In the genomic region with DNA sequence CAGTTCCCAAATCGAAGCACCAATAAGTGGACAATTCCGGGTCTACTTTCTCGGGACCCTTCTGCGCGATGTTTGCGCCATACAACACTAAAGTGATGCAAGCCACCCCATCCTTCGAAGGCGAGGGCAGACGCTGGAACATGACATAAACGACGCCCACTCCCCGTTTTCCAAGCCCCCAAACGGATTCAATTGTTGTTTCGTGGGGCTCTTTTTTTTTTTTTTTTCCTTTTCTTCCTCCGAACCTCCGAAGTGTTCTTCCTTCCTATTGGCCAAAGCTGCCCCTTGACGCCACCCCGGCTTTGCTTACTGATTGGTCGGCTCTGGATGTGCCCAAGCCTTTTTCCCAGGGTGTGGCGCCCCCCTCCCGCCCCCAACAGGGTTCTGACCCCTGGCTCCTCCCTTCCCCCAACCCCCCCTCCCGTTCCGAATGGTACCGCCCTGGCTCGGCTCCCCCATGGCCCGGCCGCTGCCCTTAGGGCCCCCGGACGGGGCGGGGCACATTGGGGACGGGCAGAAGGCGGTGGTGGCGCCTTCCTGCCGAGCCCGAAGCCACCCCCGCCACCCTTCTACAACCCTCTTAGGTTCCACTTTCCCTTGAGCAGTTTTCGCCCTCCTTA, we compare ENCODE assay signal across 8 mouse cellular contexts. TPM values are rescaled to one million over a fixed set of nuclear protein-coding genes. Genes with fewer than 3 reads are reported as not detected.
DNase-seq lines count a peak whose midpoint lies in the region; ATAC-seq and TF ChIP-seq lines count a peak whose summit lies in the region.

No protein-coding gene starts in this region.

- no peaks in the 10 kb centered on the region for H3K9me3 ChIP-seq in forebrain, embryonic 13.5 days (replicated peaks)
- H3K9me3 ChIP-seq in lung, embryonic 14.5 days (ENCODE audit: low read depth, low read length), result no peaks in the 10 kb centered on the region

- H3K4me2 ChIP-seq in forebrain, embryonic 13.5 days, result peak overlapping the region; percentile 59
- peak overlapping the region; percentile 66 for H3K4me2 ChIP-seq in lung, embryonic 14.5 days

- H3K36me3 ChIP-seq in forebrain, embryonic 13.5 days (ENCODE audit: poor library complexity, severe bottlenecking), result peaks cover 9% of the 10 kb centered on the region; the same call in 1 of the 2 replicates
- 0 out of 2 replicates have a peak, but pooled peaks cover 17% of the 10 kb centered on the region for H3K36me3 ChIP-seq in lung, embryonic 14.5 days (ENCODE audit: insufficient read depth)

- WGBS in forebrain, embryonic 13.5 days, result 14% methylated on average over 23 of the region's 37 CpGs
- 7% methylated on average over 29 of the region's 37 CpGs for WGBS in lung, embryonic 14.5 days
- 20% methylated on average over 22 of the region's 37 CpGs for WGBS in olfactory bulb, adult 2 months

- H3K4me3 ChIP-seq in forebrain, embryonic 13.5 days, result peak overlapping the region; percentile 47
- peak overlapping the region; percentile 57 for H3K4me3 ChIP-seq in layer of hippocampus, adult 2 months
- H3K4me3 ChIP-seq in lung, embryonic 14.5 days (ENCODE audit: low read depth, low read length), result peak overlapping the region; percentile 42
- peak overlapping the region; percentile 87 for H3K4me3 ChIP-seq in olfactory bulb, adult 2 months (ENCODE audit: insufficient read depth, low read depth, low read length)

- no peak for TF ChIP-seq CTCF in layer of hippocampus, adult 2 months (conservative IDR thresholded peaks at IDR 0.05)
- no peak for TF ChIP-seq CTCF in lung, embryonic 14.5 days (IDR thresholded peaks at IDR 0.05; ENCODE audit: low read depth)
- TF ChIP-seq CTCF in olfactory bulb, adult 2 months (IDR thresholded peaks at IDR 0.05; ENCODE audit: insufficient read depth, low read depth, low read length), result no peak

- H3K9ac ChIP-seq in forebrain, embryonic 13.5 days, result peak overlapping the region; percentile 67
- H3K9ac ChIP-seq in lung, embryonic 14.5 days, result peak overlapping the region; percentile 53

- H3K4me1 ChIP-seq in forebrain, embryonic 13.5 days, result no peaks in the 10 kb centered on the region
- no peaks in the 10 kb centered on the region for H3K4me1 ChIP-seq in lung, embryonic 14.5 days (ENCODE audit: insufficient read depth)
- no peaks in the 10 kb centered on the region for H3K4me1 ChIP-seq in olfactory bulb, adult 2 months (ENCODE audit: control insufficient read depth, insufficient read depth, low read length)

- TF ChIP-seq POLR2A in olfactory bulb, adult 2 months (IDR thresholded peaks at IDR 0.05; ENCODE audit: insufficient read depth, low read depth, low read length), result no peak; the same call in 1 of the 2 replicates

- H3K27ac ChIP-seq in forebrain, embryonic 13.5 days, result peak overlapping the region; percentile 87
- peak overlapping the region; percentile 89 for H3K27ac ChIP-seq in layer of hippocampus, adult 2 months
- peak overlapping the region; percentile 91 for H3K27ac ChIP-seq in lung, embryonic 14.5 days (ENCODE audit: low read depth)
- H3K27ac ChIP-seq in olfactory bulb, adult 2 months (ENCODE audit: insufficient read depth, low read depth, low read length), result peak overlapping the region; percentile 89

- peak; percentile 91 for ATAC-seq in forebrain, embryonic 13.5 days
- ATAC-seq in lung, embryonic 14.5 days (ENCODE audit: insufficient read depth), result peak; percentile 89

- peak; percentile 86 for DNase-seq in ES-CJ7 (ENCODE audit: low read depth, low spot score)
- peak; percentile 78 for DNase-seq in c-Kit-negative CD71-positive TER-119-positive erythroid progenitor cells, embryonic 14.5 days (ENCODE audit: low read depth, low spot score)
- DNase-seq in heart, postnatal 4 days, result peak; percentile 83
- DNase-seq in layer of hippocampus, adult 2 months (ENCODE audit: low spot score in 2 of 2), result peak; percentile 70 to 73
- DNase-seq in lung, embryonic 14.5 days, result peak; percentile 88
- DNase-seq in thymus, postnatal 14 days, result peak; percentile 87

- no peaks in the 10 kb centered on the region for H3K27me3 ChIP-seq in forebrain, embryonic 13.5 days
- no peaks in the 10 kb centered on the region for H3K27me3 ChIP-seq in lung, embryonic 14.5 days (ENCODE audit: insufficient read depth, low read length)

RNA-seq across cellular contexts. Expression of gene Utp14a, which starts 27.8 kb away (rescaled TPM):
- polyA plus RNA-seq in forebrain, embryonic 13.5 days (2015; fragmentation: Nextera tagmentation; extraction: Ambion mirVana), result 23.6 and 27.2 TPM in 2 replicates
- 10 to 100 TPM; 14.4 to 20.6 TPM for total RNA-seq in heart, postnatal 4 days (2021)
- total RNA-seq in layer of hippocampus, adult 2 months (2021), result 10 to 100 TPM; 16.6 to 20.1 TPM
- 21.5 and 23.7 TPM in 2 replicates for polyA plus RNA-seq in lung, embryonic 14.5 days (2014; fragmentation: Nextera tagmentation; extraction: Ambion mirVana)
- not detected in 2 replicates for polyA plus RNA-seq in olfactory bulb, adult 2 months (2012; ENCODE audit: insufficient read depth, insufficient read length, low replicate concordance, missing spikeins)

RNA-seq across cellular contexts. Expression of gene Bcorl1, which starts 56.7 kb away (rescaled TPM):
- polyA plus RNA-seq in forebrain, embryonic 13.5 days (2015; fragmentation: Nextera tagmentation; extraction: Ambion mirVana), result 6.5 and 6.6 TPM in 2 replicates
- total RNA-seq in heart, postnatal 4 days (2021), result 10 to 100 TPM; 10.2 to 11.4 TPM
- total RNA-seq in layer of hippocampus, adult 2 months (2021), result 10 to 100 TPM; 15.0 to 21.0 TPM
- polyA plus RNA-seq in lung, embryonic 14.5 days (2014; fragmentation: Nextera tagmentation; extraction: Ambion mirVana), result 6.2 and 7.3 TPM in 2 replicates
- not detected in 2 replicates for polyA plus RNA-seq in olfactory bulb, adult 2 months (2012; ENCODE audit: insufficient read depth, insufficient read length, low replicate concordance, missing spikeins)

Comparison
In these comparisons a context has a peak if more than half of its experiments do, and no peak if none do; other contexts are left out.
1. Peak in every context shown above with its lines: DNase-seq, ATAC-seq, H3K4me3 ChIP-seq and H3K27ac ChIP-seq.